In genomic region chrX:36489506-36489905, GRCm38 (mm10) we compare ENCODE assay signal across 13 mouse cellular contexts. TPM values are rescaled to one million over a fixed set of nuclear protein-coding genes. Genes with fewer than 3 reads are reported as not detected.
DNase-seq lines count a peak whose midpoint lies in the region; ATAC-seq and TF ChIP-seq lines count a peak whose summit lies in the region.
"Had no signal": no experiment of that assay in that cellular context is flagged by ENCODE, and none has a peak within 500 bp of the region (broad histone marks: within the 10 kb centered on the region; RNA-seq: fewer than 3 reads in every experiment).

No protein-coding gene starts in this region.

- no peak overlapping the region for H3K4me2 ChIP-seq in forebrain, embryonic 14.5 days (ENCODE audit: low read length)
- H3K4me2 ChIP-seq in forebrain, embryonic 16.5 days (ENCODE audit: low read length) = no peak overlapping the region
- H3K4me2 ChIP-seq in lung, embryonic 14.5 days = no peak overlapping the region
- H3K4me2 ChIP-seq: embryonic facial prominence, embryonic 13.5 days had no signal

- H3K4me1 ChIP-seq in forebrain, embryonic 14.5 days (ENCODE audit: control insufficient read depth, insufficient read depth, low read length) = no peaks in the 10 kb centered on the region
- no peaks in the 10 kb centered on the region for H3K4me1 ChIP-seq in forebrain, embryonic 16.5 days (replicated peaks; ENCODE audit: control insufficient read depth, insufficient read depth, low read length)
- H3K4me1 ChIP-seq in lung, embryonic 14.5 days (ENCODE audit: insufficient read depth) = no peaks in the 10 kb centered on the region
- H3K4me1 ChIP-seq: embryonic facial prominence, embryonic 13.5 days; hindbrain, embryonic 10.5 days had no signal

- intact Hi-C loops in heart, postnatal 14 days (cut with DNase I) = no loop called here

- H3K4me3 ChIP-seq in forebrain, embryonic 14.5 days (ENCODE audit: low read depth, low read length) = no peak overlapping the region
- no peak overlapping the region for H3K4me3 ChIP-seq in forebrain, embryonic 16.5 days (replicated peaks; ENCODE audit: low read length)
- H3K4me3 ChIP-seq in lung, embryonic 14.5 days (ENCODE audit: low read depth, low read length) = no peak overlapping the region
- H3K4me3 ChIP-seq: embryonic facial prominence, embryonic 13.5 days; hindbrain, embryonic 10.5 days had no signal

- peak; percentile 54 for TF ChIP-seq CTCF in lung, embryonic 14.5 days (IDR thresholded peaks at IDR 0.05; ENCODE audit: low read depth)

- no peak overlapping the region for H3K27ac ChIP-seq in forebrain, embryonic 14.5 days (ENCODE audit: low read depth, low read length)
- no peak overlapping the region for H3K27ac ChIP-seq in forebrain, embryonic 16.5 days (ENCODE audit: low read length)
- no peak overlapping the region for H3K27ac ChIP-seq in lung, embryonic 14.5 days (ENCODE audit: low read depth)
- H3K27ac ChIP-seq: embryonic facial prominence, embryonic 13.5 days; hindbrain, embryonic 10.5 days; macrophage had no signal

- no peaks in the 10 kb centered on the region for H3K9me3 ChIP-seq in forebrain, embryonic 14.5 days (replicated peaks; ENCODE audit: control insufficient read depth, low read length)
- no peaks in the 10 kb centered on the region for H3K9me3 ChIP-seq in forebrain, embryonic 16.5 days (ENCODE audit: control insufficient read depth, low read length)
- no peaks in the 10 kb centered on the region for H3K9me3 ChIP-seq in lung, embryonic 14.5 days (ENCODE audit: low read depth, low read length)
- H3K9me3 ChIP-seq: embryonic facial prominence, embryonic 13.5 days; hindbrain, embryonic 10.5 days had no signal

- WGBS in forebrain, embryonic 14.5 days = 28% methylated on average over 3 of the region's 3 CpGs
- WGBS in forebrain, embryonic 16.5 days = 27% methylated on average over 3 of the region's 3 CpGs
- WGBS in lung, embryonic 14.5 days = 26% methylated on average over 3 of the region's 3 CpGs

- H3K27me3 ChIP-seq in forebrain, embryonic 14.5 days (replicated peaks; ENCODE audit: control insufficient read depth, insufficient read depth, low read length) = no peaks in the 10 kb centered on the region
- H3K27me3 ChIP-seq in forebrain, embryonic 16.5 days (replicated peaks; ENCODE audit: control insufficient read depth, insufficient read depth, low read length) = no peaks in the 10 kb centered on the region
- H3K27me3 ChIP-seq in lung, embryonic 14.5 days (ENCODE audit: insufficient read depth, low read length) = no peaks in the 10 kb centered on the region
- H3K27me3 ChIP-seq: embryonic facial prominence, embryonic 13.5 days had no signal

- no peak overlapping the region for H3K9ac ChIP-seq in forebrain, embryonic 14.5 days (ENCODE audit: low read length)
- H3K9ac ChIP-seq in forebrain, embryonic 16.5 days (replicated peaks; ENCODE audit: low read depth, low read length) = no peak overlapping the region
- no peak overlapping the region for H3K9ac ChIP-seq in lung, embryonic 14.5 days
- H3K9ac ChIP-seq: embryonic facial prominence, embryonic 13.5 days had no signal

- H3K36me3 ChIP-seq in forebrain, embryonic 14.5 days (ENCODE audit: control insufficient read depth, insufficient read depth, low read length) = no peaks in the 10 kb centered on the region
- H3K36me3 ChIP-seq in forebrain, embryonic 16.5 days (ENCODE audit: control insufficient read depth, insufficient read depth) = no peaks in the 10 kb centered on the region
- H3K36me3 ChIP-seq in lung, embryonic 14.5 days (ENCODE audit: insufficient read depth) = no peaks in the 10 kb centered on the region
- H3K36me3 ChIP-seq: embryonic facial prominence, embryonic 13.5 days; hindbrain, embryonic 10.5 days had no signal

- no peak for ATAC-seq in forebrain, embryonic 14.5 days
- ATAC-seq in forebrain, embryonic 16.5 days = no peak
- no peak for ATAC-seq in lung, embryonic 14.5 days (ENCODE audit: insufficient read depth)

- DNase-seq in forebrain, embryonic 14.5 days (ENCODE audit: low spot score) = peak; percentile 33
- peak; percentile 41 for DNase-seq in lung, embryonic 14.5 days
- no peak for DNase-seq in lung, adult 18-20 months
- DNase-seq in T-cell, adult 2 months (ENCODE audit: low spot score) = peak; percentile 17
- peak; percentile 58 for DNase-seq in naive thymus-derived CD4-positive, alpha-beta T cell, adult 2 months (ENCODE audit: low read depth)
- DNase-seq in adrenal gland, postnatal 10 days = no peak
- DNase-seq in heart, postnatal 14 days = no peak
- DNase-seq: gastrocnemius, postnatal 25 days had no signal

RNA-seq across cellular contexts. Expression of gene Gm14569, which starts 2.1 kb away (rescaled TPM):
- polyA plus RNA-seq in forebrain, embryonic 14.5 days (2014; fragmentation: Nextera tagmentation; extraction: Ambion mirVana) = not detected in 2 replicates
- not detected in 2 replicates for polyA plus RNA-seq in forebrain, embryonic 16.5 days (2015; fragmentation: Nextera tagmentation; extraction: Ambion mirVana)
- not detected in 2 replicates for polyA plus RNA-seq in lung, embryonic 14.5 days (2014; fragmentation: Nextera tagmentation; extraction: Ambion mirVana)
- total RNA-seq in adrenal gland, postnatal 10 days (2021) = under 1 TPM; 0.66 to 0.70 TPM
- not detected for total RNA-seq in heart, postnatal 14 days (2021)
- total RNA-seq: gastrocnemius, postnatal 25 days had no signal
- polyA plus RNA-seq: embryonic facial prominence, embryonic 13.5 days; hindbrain, embryonic 10.5 days; macrophage; stomach, embryonic 16.5 days had no signal

Comparison
In these comparisons a context has a peak if more than half of its experiments do, and no peak if none do; other contexts are left out.
1. DNase-seq: peak in forebrain, embryonic 14.5 days (single experiment), lung, embryonic 14.5 days (single experiment), T-cell, adult 2 months (single experiment) and naive thymus-derived CD4-positive, alpha-beta T cell, adult 2 months (single experiment); none in lung, adult 18-20 months (0 of 2), adrenal gland, postnatal 10 days (single experiment) and heart, postnatal 14 days (0 of 2).